Mouse (Mus musculus): Measurements from ENCODE around the gene Fkbp15.

GRCm38 (mm10) chr4:62318294-62318693, 42.1 kb downstream of the Fkbp15 start:
- TF ChIP-seq CTCF (IDR thresholded peaks at IDR 0.05) (no peak), POLR2A (IDR thresholded peaks at IDR 0.05; ENCODE audit: insufficient read depth, low read depth, low read length) (no peak), EP300 (IDR thresholded peaks at IDR 0.05; ENCODE audit: insufficient read depth, low read depth, low read length) (no peak)
